Mouse (Mus musculus) hindbrain, embryonic 13.5 days (tissue): ENCODE measurements around the gene Cldnd2. TPM values are rescaled to one million over a fixed set of nuclear protein-coding genes. Genes with fewer than 3 reads are reported as not detected.

ENCODE experiments used
- ATAC-seq: fragments of 200-750 bp; cut with Nextera tagmentation; 2 replicates; pipeline ENCODE4 v1.8.0; 2017; ENCODE audit warnings: moderate TSS enrichment; ENCODE audit not compliant: low FRiP score
- H3K27ac ChIP-seq: fragments of 300-500 bp; sonication (generic); 2 replicates; pipeline ENCODE4 v1.5.1; 2015; ENCODE audit warnings: inconsistent platforms, mild to moderate bottlenecking, moderate library complexity
- H3K27me3 ChIP-seq: fragments of 300-500 bp; sonication (generic); 2 replicates; pipeline ENCODE4 v1.6.1; 2015; ENCODE audit warnings: mild to moderate bottlenecking, inconsistent platforms
- H3K36me3 ChIP-seq: fragments of 300-500 bp; sonication (generic); 2 replicates; pipeline ENCODE4 v1.6.1; 2015; ENCODE audit warnings: mild to moderate bottlenecking, inconsistent platforms
- H3K4me1 ChIP-seq: fragments of 300-500 bp; sonication (generic); replicated peaks from 2 replicates; pipeline ENCODE4 v1.6.1; 2015; ENCODE audit warnings: inconsistent platforms
- H3K4me2 ChIP-seq: fragments of 300-500 bp; sonication (generic); 2 replicates; pipeline ENCODE4 v1.6.1; 2015; ENCODE audit warnings: inconsistent platforms, mild to moderate bottlenecking, moderate library complexity
- H3K4me3 ChIP-seq: fragments of 300-500 bp; sonication (generic); 2 replicates; pipeline ENCODE4 v1.5.1; 2015; ENCODE audit warnings: mild to moderate bottlenecking, inconsistent platforms
- H3K9ac ChIP-seq: fragments of 300-500 bp; sonication (generic); 2 replicates; pipeline ENCODE4 v1.6.1; 2015; ENCODE audit warnings: mild to moderate bottlenecking, inconsistent platforms
- H3K9me3 ChIP-seq: fragments of 300-500 bp; sonication (generic); 2 replicates; pipeline ENCODE4 v1.6.1; 2016; ENCODE audit warnings: inconsistent platforms
- WGBS: fragments of 180-500 bp; shearing (Covaris S2); methylation state at CpG from one replicate; pipeline ENCODE4 v1.1.7; 2015; 5-methylcytosine and 5-hydroxymethylcytosine counted together
- microRNA-seq: library from miRNA; unstranded; fragments of <30 nt; microRNA quantifications from one replicate; pipeline ENCODE4, GENCODE M21; 2016
- polyA plus RNA-seq: library from polyadenylated mRNA; unstranded; fragments of >200 nt; fragmentation: Nextera tagmentation; extraction: Ambion mirVana; gene quantifications from 2 replicates; pipeline ENCODE4 v1.2.1, GENCODE M21; 2015

The Cldnd2 gene
- polyA plus RNA-seq, 1 experiment from 2014 or later: not detected

GRCm38 (mm10) chr7:43481191-43481590 lies 40.6 kb downstream of the Cldnd2 start:
- Histone ChIP-seq H3K4me1 (peaks cover 47% of the 10 kb centered on the region), H3K36me3 (peaks cover 16% of the 10 kb centered on the region), H3K27ac (no peak overlapping the region), H3K27me3 (peaks cover 35% of the 10 kb centered on the region), H3K4me3 (no peak overlapping the region), H3K4me2 (no peak overlapping the region), H3K9me3 (no peaks in the 10 kb centered on the region), H3K9ac (no peak overlapping the region)
- 65% methylated on average over 3 of the region's 3 CpGs for WGBS
- ATAC-seq: no peak

DNA sequence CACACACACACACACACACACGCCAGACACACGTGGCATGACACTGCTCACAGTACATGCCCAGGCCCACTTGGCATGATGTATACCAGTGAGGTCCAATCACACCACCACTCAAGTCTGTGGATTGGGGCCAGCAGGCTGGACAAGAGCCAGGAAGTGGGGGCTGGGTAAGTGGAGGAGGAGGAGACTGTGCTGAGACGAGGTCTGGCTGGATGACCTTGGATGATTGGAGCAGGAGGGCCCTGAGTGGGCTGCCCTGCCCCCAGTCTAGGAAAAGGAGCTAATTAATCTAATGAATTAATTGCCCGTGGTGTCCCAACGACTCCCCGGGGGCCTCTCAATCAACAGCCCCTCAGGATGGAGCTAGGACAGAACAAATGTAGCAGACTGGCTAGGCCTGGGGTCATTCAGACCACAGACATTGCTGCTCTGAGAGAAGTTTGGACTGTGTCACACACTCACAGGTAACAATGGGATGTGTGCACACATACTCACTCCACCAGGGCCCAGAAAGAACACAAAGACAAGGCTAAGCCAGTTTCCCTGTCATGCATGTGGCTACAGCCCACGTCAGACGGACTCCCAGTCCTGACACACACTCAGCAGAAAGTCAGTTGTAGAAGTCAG lies 41.6 kb downstream of the Cldnd2 start:
- Histone ChIP-seq H3K27me3 (peaks cover 25% of the 10 kb centered on the region), H3K9ac (0 out of 2 replicates have a peak overlapping the region, but pooled peaks have one; percentile 15), H3K4me2 (no peak overlapping the region), H3K36me3 (peaks cover 16% of the 10 kb centered on the region), H3K27ac (peak overlapping the region; percentile 2; the same call in 1 of the 2 replicates), H3K9me3 (no peaks in the 10 kb centered on the region), H3K4me3 (no peak overlapping the region), H3K4me1 (peaks cover 40% of the 10 kb centered on the region)
- 34% methylated on average over 8 of the region's 8 CpGs for WGBS
- peak; percentile 74 for ATAC-seq

DNA sequence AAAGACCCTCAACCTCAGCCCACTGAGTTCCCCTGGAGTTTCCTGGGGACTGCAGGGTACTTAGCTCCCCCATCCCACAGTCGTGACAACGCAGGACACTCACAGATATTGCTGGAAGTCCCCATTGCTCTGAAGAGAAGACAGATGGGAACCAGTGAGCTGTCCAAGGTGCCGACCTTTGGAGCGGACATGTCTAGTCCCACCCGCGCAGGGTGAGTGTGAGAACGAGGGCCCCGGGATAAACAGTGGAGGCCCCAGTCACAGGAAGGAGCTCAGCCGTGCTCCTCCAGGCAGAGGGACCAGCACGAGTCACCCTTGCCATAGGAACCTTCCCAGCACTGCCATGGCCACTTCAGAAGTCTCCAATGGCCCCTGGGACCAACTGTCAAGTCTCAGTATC lies 42.7 kb downstream of the Cldnd2 start:
- no peak for ATAC-seq
- Histone ChIP-seq H3K4me2 (no peak overlapping the region), H3K9ac (no peak overlapping the region; the same call in 1 of the 2 replicates), H3K27ac (no peak overlapping the region), H3K27me3 (peaks cover 14% of the 10 kb centered on the region), H3K36me3 (peaks cover 9% of the 10 kb centered on the region), H3K4me1 (peaks cover 41% of the 10 kb centered on the region), H3K9me3 (no peaks in the 10 kb centered on the region), H3K4me3 (no peak overlapping the region)
- 31% methylated on average over 10 of the region's 10 CpGs for WGBS

DNA sequence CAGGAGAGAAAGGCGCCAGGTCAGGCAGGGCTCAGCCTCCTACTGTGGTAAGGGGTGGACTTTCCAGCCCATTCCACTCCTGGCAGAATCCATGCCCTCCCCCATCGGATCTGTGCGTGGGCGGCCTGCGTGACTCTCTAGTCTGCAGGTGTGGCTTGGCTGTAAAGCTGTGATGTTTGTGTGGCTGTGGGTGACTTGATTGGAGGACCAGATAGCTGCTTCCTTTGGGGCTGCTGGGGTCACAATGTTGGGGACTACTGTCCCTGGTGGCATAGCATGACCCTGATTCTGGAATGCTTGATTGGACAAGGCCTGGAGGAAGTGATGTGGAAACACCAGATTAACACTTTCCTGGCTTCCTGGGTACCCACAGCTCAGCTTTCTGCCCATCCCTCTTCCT lies 48.1 kb downstream of the Cldnd2 start:
- H3K36me3 ChIP-seq: no peaks in the 10 kb centered on the region
- peak overlapping the region; percentile 93 for H3K9ac ChIP-seq
- WGBS: 53% methylated on average over 5 of the region's 5 CpGs
- peak overlapping the region; percentile 64 for H3K4me2 ChIP-seq
- peak overlapping the region; percentile 73 for H3K4me3 ChIP-seq
- peak overlapping the region; percentile 92 for H3K27ac ChIP-seq
- peaks cover 5% of the 10 kb centered on the region; the same call in 1 of the 2 replicates for H3K27me3 ChIP-seq
- H3K9me3 ChIP-seq: no peaks in the 10 kb centered on the region
- ATAC-seq: no peak; the same call in 1 of the 2 replicates
- peaks cover 27% of the 10 kb centered on the region for H3K4me1 ChIP-seq

DNA sequence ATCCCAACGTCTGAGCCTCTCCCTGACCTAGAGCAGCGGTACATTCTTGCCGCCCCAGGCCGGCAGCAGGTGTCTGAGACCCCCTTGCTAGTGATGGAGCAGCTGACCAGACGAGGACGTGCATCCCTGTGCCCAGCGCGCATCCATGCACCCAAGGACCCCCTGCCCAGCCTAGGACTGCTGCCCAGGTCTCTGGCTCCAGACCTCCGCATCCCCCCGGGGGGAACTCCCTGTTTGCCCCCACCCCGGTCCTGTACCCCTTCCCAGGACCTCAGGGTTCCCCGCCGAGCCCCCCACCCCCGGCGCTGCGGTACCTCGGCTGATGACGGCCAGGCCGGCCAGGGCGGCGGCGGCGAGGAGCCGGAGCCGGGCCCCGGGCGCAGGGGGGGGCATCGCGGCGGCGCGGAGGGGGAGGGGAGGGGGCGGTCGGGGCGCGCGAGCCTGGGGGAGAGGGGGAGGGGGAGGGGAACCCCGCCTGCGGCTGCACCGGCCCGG lies 49.1 kb downstream of the Cldnd2 start, which contains the start of gene Iglon5:
Iglon5 (minus strand) TSS at position 445 of the 495 bp plus-strand sequence.
- Histone ChIP-seq H3K36me3 (no peaks in the 10 kb centered on the region), H3K9ac (peak within 1 kb of the TSS; percentile 93), H3K9me3 (no peaks in the 10 kb centered on the region), H3K4me2 (peak within 1 kb of the TSS; percentile 64), H3K27ac (peak within 1 kb of the TSS; percentile 92), H3K27me3 (peaks cover 7% of the 10 kb centered on the region; the same call in 1 of the 2 replicates), H3K4me3 (peak within 1 kb of the TSS; percentile 73), H3K4me1 (peaks cover 25% of the 10 kb centered on the region)
- 2% methylated on average over 14 of the region's 41 CpGs for WGBS
- peak; percentile 73 for ATAC-seq

- ATAC-seq: peak; percentile 86
- H3K36me3 ChIP-seq: no peaks in the 10 kb centered on the region
- H3K9ac ChIP-seq: peak overlapping the region; percentile 93
- H3K4me2 ChIP-seq: peak overlapping the region; percentile 64
- WGBS: 5% methylated on average over 2 of the region's 13 CpGs
- no peaks in the 10 kb centered on the region for H3K9me3 ChIP-seq
- H3K27me3 ChIP-seq: peaks cover 11% of the 10 kb centered on the region; the same call in 1 of the 2 replicates
- H3K4me1 ChIP-seq: peaks cover 25% of the 10 kb centered on the region
- peak overlapping the region; percentile 92 for H3K27ac ChIP-seq
- peak overlapping the region; percentile 73 for H3K4me3 ChIP-seq
Measured at GRCm38 (mm10) chr7:43490182-43490584, 49.6 kb downstream of the Cldnd2 start.

DNA sequence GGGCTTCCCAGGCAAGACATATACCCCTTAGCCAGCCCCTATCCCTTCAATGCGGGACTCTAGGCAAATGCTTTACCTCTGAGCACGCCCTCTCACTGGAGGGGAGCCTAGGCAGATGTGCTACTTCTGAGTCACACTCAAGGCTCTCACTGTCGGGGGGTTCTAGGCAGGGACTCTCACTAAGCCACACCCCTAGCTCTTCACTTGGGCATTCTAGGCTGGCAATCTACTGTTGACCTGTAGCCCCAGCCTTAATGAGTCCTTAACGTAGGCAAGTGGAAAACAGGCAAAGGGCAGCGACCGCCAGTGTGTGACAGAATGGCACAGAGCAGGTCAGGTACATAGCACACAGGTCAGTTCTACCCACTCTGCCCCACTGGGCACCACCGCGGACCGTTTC lies 50.3 kb downstream of the Cldnd2 start:
- H3K9me3 ChIP-seq: no peaks in the 10 kb centered on the region
- H3K36me3 ChIP-seq: no peaks in the 10 kb centered on the region
- ATAC-seq: peak; percentile 18
- peak overlapping the region; percentile 73 for H3K4me3 ChIP-seq
- 63% methylated on average over 9 of the region's 9 CpGs for WGBS
- peak overlapping the region; percentile 64 for H3K4me2 ChIP-seq
- peak overlapping the region; percentile 93; the same call in 1 of the 2 replicates for H3K9ac ChIP-seq
- peaks cover 25% of the 10 kb centered on the region for H3K4me1 ChIP-seq
- peak overlapping the region; percentile 92 for H3K27ac ChIP-seq
- peaks cover 11% of the 10 kb centered on the region; the same call in 1 of the 2 replicates for H3K27me3 ChIP-seq

Small RNAs within 50 kb of the gene (microRNA-seq; reads per million reads assigned to microRNA genes)
- gene Mir7051: not detected

Other genes with a start within 250 kb of the Cldnd2 start
- gene Zfp715, start 127.5 kb upstream of the Cldnd2 start, polyA plus RNA-seq: 17.9 and 18.3 TPM in 2 replicates
- 0.08 and 0.21 TPM in 2 replicates for gene Siglecf, start 89.4 kb upstream of the Cldnd2 start, polyA plus RNA-seq
- gene Siglecg, start 32.6 kb upstream of the Cldnd2 start, polyA plus RNA-seq: not detected in 2 replicates
- gene Lim2, start 13.1 kb upstream of the Cldnd2 start, polyA plus RNA-seq: not detected in 2 replicates
- 0.26 TPM in 1 of 2 replicates, not detected in the other for gene Nkg7, start 3.7 kb upstream of the Cldnd2 start, polyA plus RNA-seq
- 149 and 154 TPM in 2 replicates for gene Etfb, start 3.3 kb downstream of the Cldnd2 start, polyA plus RNA-seq
- 0.39 TPM in 2 replicates for gene Gm45233, start 3.3 kb downstream of the Cldnd2 start, polyA plus RNA-seq
- 9.6 and 10.8 TPM in 2 replicates for gene Vsig10l, start 22.4 kb downstream of the Cldnd2 start, polyA plus RNA-seq
- 7.3 and 7.8 TPM in 2 replicates for gene Iglon5, start 49.3 kb downstream of the Cldnd2 start, polyA plus RNA-seq
- gene 4931406B18Rik, start 65.2 kb downstream of the Cldnd2 start, polyA plus RNA-seq: not detected in 2 replicates
- gene Cd33, start 103.6 kb downstream of the Cldnd2 start, polyA plus RNA-seq: 0.71 and 0.91 TPM in 2 replicates
- gene Zfp658, start 121.5 kb downstream of the Cldnd2 start, polyA plus RNA-seq: 8.5 and 10.0 TPM in 2 replicates
- gene Zfp719, start 138.8 kb downstream of the Cldnd2 start, polyA plus RNA-seq: 15.1 and 15.5 TPM in 2 replicates
- 0.43 and 0.56 TPM in 2 replicates for gene Zfp819, start 166.4 kb downstream of the Cldnd2 start, polyA plus RNA-seq
- not detected in 2 replicates for gene Ceacam18, start 193.9 kb downstream of the Cldnd2 start, polyA plus RNA-seq
- gene Siglece, start 219.4 kb downstream of the Cldnd2 start, polyA plus RNA-seq: 0.28 and 0.49 TPM in 2 replicates
- gene Ctu1, start 231.2 kb downstream of the Cldnd2 start, polyA plus RNA-seq: 20.4 and 21.8 TPM in 2 replicates
- not detected in 2 replicates for gene Klk14, start 249.6 kb downstream of the Cldnd2 start, polyA plus RNA-seq